Mouse (Mus musculus) kidney, adult 9 months (tissue): ENCODE data around the gene Agap3.

Experiments used
- DNase-seq: peaks from one replicate; pipeline ENCODE4 v3.0.0; 2022

Agap3 gene

DNA sequence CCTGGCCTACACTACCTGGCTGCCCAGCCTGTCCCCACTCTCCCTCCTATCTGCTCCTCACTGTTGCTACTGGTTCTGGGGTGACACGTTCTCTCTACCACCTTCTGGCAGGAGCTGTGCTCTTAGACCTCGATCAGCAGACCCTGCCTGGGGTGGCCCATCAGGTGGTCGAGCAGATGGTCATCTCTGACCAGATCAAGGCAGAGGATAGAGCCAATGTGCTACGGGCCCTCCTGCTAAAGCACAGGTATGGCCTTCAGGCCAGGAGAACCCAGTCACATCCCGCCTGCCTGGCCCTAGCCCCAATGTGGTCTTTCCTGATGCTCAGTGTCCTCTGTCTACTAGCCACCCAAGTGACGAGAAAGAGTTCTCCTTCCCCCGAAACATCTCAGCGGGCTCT lies 18.0 kb upstream of the Agap3 start:
- DNase-seq = no peak

DNA sequence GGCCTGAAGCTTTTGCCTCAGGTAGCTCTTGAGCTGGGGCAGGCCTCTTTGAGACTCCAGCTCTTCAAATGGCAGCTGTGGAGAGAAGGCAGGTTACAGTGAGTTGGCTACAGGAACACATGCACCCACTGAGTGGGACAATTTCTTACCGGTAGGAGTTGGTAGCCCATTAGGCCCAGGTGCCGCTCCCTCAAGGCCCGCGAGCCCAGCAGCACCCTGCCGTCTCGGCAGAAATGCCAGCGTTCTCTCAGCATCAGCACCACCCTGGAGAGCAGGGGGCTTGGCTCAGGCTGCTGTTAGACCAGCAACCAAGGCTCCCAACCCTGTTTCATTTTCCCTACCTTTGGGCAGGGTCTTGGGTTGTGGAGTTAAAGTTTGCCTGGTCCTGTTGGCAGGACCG lies 10.8 kb upstream of the Agap3 start:
- DNase-seq = no peak

DNA sequence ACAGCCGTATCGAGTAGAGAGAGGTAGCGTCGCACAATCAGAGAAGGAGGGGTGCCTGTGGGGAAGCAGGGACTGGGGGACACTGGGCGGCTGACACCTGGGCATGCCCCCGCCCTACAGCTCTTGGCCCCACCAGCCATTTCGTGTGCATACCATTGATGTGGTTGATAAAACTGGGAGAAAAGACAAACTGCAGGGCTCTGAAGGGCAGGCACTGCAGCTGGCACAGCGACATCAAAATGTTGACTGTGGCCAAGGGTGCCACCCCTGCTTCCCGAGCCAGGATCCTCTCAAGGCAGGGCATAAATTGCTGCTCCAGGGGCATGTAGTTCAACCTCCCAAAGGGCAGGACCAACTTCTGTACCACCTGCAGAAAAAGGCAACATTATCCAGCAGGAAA lies 9.9 kb upstream of the Agap3 start:
- DNase-seq = no peak

DNA sequence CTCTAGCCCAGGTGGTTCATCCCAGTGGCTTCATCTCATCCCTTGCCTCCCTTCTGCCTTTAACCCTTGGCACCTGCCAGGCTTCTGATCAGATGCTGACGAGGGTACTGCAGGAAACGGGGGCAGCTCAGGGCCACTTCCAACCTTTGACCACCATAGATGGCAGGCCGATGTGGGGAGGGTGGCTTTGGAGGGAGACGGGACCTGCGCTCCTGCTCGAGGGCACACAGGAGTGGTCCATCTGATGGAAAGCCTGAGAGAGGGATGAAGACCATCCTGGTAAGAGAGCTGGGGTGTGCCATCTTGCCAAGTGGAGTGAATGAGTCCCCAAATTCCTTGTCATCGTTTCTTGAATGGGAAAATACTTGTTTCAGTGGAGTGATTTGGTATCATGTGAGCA lies 8.8 kb upstream of the Agap3 start:
- DNase-seq = no peak

DNA sequence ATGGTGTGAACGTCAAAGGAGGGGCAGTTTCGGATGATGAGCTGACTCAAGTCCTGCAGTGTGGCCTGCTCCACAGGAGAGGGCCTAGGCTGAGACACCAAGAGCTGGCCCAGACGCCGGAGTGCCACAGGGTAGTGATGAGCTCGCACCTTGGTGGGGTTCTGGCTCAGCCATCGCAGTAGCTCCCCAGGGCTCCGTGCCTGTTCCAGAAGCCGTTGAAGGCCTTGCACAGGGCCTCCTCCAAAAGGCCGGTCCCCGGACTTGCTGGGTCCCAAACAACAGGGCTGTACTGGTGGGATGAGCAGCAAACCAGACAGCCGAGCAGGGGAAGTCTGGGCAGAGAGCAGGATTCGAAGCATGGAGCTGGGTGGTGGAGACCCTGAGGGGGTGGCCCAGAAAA lies 8.1 kb upstream of the Agap3 start:
- DNase-seq = no peak

DNA sequence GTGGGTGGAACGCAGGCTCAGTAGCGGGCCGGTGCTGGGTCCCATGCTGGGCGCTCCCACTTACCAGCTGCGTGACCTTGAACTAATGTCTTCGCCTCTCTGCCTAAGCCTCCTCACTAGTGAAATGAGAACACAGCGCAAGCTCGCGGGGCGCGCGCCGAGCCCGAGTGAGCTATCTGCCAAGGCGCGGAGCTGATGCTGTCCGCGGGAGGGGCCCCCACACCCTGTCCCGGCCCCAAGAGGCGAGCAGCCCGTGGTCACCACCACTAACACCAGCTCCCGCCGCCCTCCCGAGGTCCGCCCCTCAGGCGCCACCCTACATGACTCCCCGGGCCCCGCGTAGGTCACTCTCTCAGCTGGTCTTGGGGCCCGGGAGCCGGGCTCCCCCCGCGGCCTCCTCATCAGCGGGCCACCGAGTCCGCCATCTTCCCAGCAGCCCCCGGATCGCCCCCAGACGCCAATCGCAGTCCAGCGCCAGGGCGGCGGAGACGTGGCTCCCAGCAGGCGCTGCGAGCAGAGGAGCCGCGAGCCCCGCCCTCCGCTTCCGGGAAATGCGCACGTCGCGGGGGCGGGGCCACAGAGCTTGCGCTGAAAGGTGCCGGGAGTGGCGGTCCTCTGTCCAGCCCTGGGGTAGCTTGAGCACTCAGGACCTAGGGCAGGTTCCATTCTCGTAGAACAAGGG lies 7.1 kb upstream of the Agap3 start, which contains the start of gene Fastk:
Gene Fastk (minus strand): TSS at position 542 of the 682 bp plus-strand sequence.
- DNase-seq = peak; percentile 94

DNA sequence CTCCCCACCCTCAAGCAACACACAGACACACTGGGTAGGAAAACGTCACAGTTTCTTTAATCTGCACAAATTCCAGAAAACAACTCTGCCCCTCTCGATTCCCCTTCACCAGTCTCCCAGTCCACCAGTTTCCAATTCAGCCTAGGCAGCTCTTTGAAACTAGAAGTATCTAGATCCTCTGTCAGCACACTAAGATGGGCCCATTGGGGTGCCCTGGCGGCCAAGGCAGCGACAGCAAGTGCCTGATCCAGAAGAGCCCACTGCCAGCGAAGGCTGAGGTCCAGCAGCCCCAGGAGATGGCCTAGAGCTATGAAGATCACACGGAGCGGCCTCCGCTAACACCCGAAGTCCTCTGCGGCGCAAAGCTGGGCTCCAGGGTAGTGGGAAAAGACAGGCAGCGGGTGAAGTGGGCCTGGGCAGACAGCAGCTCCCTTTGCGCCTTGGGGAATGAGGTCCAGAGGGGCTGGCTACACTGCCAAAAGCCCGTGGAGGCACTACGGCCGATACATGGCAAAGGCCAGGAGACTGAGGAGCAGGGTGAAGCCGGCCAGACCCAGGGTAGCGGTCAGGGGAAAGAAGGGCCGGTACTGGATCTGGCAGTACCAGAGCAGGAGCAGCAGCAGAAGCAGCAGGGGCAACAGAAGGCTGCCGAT lies 6.4 kb upstream of the Agap3 start:
- DNase-seq = no peak

DNA sequence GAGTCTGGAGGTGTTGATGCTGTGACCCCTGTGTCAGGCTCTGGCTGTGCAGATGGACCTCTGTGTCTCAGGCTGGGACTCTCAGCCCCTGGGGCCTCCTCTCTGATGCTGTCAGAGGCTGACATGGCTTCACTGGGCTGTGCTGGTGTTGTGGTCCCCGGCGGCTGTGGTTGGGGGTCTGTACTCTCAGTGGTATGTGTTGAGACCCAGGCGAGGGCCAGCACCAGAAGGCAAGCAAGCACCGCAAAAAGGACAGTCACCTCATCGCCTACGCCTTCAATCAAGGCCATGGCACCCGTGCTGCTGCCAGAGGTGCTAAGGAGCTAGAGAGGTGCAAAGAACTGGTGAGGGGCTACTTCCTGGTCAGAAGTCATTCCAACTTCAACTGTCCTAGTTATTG lies 5.3 kb upstream of the Agap3 start:
- no peak for DNase-seq

DNA sequence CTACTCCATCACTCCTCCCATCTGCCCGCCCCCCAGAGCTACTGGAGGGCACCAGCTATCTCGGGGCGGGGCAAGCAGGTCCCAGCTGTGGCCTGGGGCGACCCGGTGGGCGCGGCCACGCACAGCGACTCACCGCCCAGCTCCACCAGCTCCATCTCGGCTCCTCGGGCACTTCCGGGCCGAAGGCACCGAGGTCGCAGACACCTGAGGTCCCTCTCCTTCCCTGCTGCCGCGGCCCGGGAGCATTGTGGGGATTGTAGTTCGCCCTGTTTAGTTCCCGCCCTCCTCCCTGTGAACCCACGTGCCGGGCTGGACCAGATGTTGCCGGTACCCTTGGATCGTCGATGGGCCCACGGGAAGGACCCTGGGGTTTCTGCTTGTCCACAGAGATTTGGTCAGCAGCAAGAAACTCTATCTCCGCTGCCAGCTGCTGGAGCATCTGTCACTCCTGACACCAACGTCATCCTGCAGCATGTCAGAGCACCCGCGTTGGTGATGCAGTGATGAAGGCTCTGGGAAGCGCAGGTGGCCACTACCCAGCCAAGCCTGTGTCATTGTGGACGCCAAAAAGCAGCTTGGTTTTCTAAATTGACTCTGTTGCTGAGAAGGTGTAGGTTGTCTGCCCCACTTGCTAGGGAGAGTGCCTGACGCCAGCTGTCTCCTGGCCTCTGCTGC lies 4.2 kb upstream of the Agap3 start, which contains the start of gene Tmub1:
Gene Tmub1 (minus strand): TSS at position 231 of the 675 bp plus-strand sequence.
- peak; percentile 92 for DNase-seq

DNA sequence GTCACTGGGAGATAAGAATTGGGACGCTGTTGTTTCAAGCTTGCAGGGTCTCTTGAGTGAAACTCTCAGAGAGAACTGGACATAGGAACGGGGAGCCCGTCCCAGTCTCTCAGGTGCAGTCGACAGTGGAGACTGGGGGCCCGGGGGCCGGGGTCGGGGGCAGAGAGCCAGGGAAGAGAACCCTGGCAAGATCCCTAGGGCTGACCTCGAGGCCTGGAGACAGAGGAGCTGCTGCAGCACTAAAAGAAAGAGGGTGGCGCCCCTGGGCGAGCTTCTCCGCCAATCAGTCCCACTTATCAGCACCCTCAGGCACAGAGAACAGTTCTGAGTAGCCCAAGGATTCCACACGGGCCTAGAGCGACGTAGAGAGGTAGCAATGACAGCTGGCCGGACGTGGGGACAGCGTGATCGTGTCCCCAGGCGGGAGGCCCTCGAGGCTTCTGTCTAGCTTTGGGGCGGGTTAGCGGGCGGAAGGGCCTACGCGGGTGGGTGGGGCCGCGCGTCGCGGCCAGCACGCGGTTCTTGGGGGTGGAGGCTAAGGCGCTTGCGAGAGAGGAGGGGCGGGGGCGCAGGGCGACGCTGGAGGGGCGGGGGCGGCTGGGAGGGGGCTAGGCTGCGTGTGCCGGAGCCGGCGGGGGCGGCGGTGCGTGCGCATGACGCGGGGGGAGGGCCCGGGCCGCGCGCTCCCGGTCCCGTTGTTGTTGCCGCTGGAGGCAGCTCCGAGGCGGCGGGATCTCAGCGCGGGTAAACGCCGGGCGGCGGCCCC lies 530 bp upstream of the Agap3 start:
- DNase-seq = peak; percentile 80

DNA sequence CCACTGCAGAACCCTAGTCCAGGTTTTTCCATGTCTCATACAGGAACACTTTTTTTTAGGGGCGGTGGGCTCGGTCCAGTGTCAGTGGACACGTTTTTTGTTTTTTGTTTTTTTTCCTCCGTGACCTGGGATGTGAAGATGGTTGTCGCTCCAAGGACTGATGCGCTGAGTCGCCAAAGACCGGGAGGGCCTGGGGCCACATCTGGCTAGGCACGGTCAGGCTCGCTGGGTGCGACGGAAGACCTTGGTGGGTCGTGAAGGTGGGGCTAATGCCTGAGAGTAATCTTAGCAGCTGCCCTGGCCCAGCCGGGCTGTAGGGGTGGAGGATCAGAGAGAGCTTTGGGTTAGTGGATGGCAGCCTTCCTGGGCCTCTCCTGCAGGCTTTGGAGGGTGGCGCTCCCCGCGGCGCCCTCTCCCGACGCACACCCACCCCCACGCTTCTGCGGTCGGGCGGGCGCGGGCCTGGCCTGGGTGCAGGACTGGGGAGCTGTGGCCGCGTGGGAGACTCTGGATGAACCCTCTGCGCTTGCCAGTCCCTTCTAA lies 785 bp downstream of the Agap3 start:
- no peak for DNase-seq

DNA sequence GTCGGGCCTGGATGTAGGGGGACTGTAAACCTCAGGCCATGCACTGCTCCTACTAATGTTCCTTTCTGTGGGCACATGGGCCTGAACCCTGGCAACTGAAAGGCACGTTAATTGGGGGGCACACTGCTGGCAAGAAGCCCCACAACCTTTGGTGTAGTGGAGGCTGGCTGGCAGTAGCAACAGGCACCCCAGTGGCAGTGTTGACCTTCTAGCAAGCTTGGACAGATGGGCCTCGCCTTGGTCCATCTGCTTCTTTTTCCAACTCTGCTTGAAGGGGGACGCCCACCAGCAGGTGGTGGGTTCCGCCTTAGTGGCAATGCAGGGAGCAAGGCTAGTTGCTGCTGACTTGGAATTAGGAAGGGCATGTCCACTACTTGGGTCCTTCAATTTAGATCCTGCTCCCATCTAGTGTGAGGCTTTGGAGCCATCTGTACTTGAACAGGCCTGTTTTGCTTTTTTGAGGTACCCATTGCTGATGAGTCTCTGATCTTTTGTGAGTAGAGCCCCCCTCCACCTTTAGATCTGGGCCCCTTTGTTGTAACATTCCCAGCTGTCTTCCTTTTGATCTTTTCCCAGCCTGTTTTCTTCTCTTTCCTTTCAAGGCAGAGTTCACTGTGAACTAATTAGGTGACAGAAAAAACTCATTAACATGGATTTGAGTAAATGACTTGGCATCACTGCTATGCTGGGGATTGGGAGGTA lies 1.5 kb downstream of the Agap3 start:
- DNase-seq = no peak

DNA sequence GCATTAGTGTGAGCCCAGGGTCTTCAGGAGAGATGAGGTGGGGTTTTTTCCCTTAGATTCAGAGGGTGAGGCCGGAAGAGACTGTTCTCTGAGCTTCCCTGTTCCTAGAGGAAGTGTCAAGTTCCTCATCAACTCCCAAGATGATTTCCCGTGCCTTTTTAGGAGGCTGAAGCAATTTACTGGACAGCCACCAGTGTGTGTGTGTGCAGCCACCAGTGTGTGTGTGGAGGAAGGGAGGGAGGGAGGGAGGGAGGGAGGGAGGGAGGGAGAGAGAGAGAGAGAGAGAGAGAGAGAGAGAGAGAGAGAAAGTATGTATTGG lies 2.0 kb downstream of the Agap3 start:
- no peak for DNase-seq

DNA sequence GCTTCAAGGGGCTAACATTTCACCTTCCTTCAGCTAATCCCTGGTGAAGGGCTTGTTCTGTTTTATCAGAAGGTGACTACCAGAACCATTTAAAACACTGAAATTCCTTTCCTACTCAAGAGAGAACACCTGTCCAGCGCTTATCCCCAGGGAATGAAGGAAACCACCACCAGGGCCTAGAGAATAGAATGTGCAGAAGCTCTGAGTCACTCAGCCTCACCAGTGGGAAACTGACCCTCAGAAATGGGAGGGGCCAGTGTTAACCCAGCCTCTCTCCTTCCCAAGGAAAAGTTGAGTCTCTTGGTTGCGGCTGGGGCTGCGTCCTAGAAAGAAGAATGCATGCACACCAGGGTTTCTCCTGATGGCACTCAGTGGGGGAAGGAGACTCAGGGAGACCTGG lies 3.1 kb downstream of the Agap3 start:
- DNase-seq = no peak

DNA sequence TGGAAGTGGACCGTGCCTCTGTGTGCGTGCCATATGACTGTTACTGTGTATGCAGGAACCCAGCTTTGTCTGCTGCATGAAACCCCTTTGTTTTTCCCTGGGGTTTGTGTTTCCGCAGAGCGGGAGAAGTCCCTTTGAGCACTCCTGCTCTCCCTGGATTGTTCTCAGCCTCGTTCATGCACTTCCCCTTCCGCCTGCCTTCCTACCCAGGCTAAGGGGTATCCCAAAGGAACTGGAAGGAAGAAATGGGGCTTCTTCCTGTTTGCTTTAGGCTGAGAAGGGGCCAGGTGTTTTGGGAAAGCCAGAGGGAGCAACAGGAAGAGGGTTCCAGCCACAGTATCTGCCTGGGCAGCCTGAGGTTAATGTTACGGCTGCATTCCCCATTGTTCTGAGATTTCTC lies 3.6 kb downstream of the Agap3 start:
- DNase-seq = no peak

DNA sequence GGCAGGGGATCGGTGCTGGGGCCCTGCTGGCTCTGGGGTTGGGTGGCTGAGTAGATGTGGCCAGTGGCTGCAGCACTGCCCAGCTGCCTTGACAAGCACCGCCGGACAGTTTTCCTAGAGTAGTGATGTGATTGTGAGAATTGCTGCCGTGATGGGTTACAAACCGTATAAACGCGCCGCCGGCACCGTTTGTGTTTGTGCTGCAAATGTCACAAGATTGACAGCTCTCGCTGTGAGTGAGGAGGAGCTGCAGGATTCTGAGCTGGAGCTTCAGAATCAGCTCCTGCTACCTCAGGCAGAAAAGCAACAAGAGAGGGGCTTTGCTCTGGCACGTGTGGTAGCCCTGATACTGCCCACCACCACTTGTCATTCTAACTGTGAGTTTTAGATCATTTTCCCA lies 14.8 kb downstream of the Agap3 start:
- no peak for DNase-seq

DNA sequence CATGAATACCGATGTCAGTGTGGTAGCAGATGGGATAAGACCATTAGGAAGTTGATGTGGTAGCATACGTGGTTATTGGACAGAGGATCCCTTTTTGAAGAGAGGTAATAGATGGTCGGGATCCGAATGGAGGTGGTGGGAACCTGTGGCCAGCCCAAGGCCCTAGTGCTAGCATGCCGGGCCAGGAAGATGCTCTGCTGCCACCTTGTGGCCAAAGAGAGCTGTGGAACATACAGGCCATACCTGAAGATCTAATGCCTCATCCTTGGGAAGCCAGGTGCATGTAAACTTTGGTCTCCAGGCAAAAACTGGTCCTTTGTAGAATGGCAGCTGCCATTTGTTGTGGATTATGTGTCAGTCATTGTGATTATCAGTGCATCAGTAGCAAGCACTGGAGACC lies 18.6 kb downstream of the Agap3 start:
- peak; percentile 82 for DNase-seq

DNA sequence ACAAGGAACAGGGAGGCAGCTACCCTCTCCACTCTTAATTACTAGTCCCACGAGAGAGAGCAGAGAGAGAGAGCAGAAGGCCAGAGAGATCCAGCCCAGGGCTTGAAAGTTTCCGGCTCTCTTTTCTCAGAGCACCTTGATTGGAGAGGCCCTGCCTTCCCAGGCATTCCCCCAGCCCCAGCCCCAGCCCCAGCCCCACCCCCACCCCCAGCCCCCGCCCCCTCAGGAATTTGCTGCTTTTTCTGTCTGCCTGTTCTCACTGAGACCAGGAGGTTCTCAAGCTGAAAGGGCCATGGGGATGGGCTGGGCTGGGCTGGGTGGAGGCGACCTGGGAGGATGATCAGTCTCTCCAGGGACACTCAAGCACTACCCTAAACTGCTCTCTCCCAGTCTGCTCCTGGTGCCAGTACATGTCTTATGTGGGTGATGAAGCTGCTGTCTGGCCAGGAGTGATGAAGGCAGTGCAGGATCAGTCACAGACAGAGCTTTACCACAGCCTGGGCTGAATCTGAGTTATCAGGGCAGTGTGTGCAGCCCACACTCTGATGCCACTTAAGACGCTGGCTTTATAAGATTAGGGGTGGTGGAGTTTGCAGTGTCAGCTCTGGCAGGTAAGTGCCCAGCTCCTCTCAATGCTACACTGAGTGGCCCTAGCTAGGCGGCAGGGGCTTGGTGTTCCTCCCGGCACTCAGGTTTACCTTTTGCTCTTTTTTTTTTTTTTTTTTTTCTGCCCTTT lies 21.1 kb downstream of the Agap3 start:
- DNase-seq = no peak

DNA sequence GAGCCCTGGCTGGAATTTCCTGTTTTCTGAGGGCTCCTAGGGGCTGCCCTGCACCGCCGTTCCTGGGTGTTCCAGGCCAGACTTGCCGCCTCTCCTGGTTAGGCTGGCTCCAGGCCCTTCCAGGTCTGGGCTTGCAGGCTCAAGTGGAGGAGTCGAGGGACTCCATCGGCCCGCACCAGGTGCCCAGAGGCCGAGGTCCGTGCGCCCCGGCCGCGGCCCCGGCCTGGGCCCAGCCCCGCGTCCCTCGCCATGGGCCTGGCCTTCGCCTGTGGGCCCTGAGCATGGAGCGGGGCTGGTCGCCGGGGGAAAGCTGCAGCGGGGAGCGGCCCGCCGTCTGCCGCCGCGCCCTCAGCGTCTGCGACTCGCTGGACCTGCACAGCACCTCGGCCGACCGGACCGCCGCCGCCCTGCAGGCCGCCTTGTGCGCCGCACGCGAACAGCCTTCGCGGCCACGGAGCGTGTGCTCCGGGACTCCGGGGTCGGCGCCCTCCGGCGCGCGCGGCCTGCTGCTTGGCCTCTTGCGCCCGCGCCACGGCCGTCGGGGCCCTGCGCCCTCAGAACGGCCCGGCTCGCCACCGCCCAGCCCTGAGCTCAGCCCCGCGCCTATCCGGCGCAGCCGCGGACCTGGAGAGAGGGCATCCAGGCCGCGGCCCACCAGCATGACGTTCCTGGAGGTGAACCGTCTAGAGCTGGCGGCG lies 22.2 kb downstream of the Agap3 start:
- DNase-seq = no peak

DNA sequence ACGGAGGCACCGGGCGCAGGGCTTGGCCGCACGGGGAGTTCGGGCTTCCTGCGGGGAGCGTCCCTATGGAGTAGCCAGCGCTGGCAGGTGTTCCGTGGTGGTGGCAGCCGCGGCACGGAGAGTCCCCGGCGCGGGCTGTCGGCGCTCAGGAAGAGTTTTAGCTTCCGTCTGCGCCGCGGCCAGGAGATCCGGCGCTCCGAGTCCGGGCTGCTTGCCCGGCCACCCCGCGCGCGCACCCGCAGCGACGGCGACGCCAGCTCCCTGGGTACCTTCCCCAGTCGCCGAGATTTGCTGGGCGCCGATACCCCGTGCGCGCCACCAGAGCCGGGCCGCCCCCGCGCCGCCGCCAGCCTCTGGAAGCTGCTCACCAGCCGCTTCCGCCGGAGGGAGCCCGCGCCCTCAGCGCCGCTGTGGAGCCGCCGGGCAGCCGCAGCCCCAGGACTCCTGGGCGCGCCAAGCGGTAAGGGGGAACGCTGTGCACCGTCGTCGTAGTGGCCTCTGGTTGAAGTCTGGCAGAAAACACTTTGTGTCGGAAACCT lies 22.8 kb downstream of the Agap3 start:
- DNase-seq = no peak
